Mouse (Mus musculus) stomach, embryonic 16.5 days (tissue): ENCODE measurements at regions not wholly inside any gene's neighbourhood (a gene's known extent, or its start where the extent isn't known, plus 50 kb on each side); places are given as distances from the start of the nearest gene placed in this dataset.

Experiments used
- ATAC-seq: fragments of 200-750 bp; cut with Nextera tagmentation; 2 replicates; pipeline ENCODE4 v1.8.0; 2017; ENCODE audit warnings: moderate number of reproducible peaks, moderate TSS enrichment; ENCODE audit not compliant: insufficient read depth, low FRiP score
- H3K27ac ChIP-seq: fragments of 300-500 bp; sonication (generic); 2 replicates; pipeline ENCODE4 v1.5.1; 2014; ENCODE audit warnings: low read length
- H3K27me3 ChIP-seq: fragments of 300-500 bp; sonication (generic); 2 replicates; pipeline ENCODE4 v1.6.1; 2014; ENCODE audit warnings: low read length, control low read depth, mixed read lengths; ENCODE audit not compliant: control insufficient read depth, insufficient read depth
- H3K36me3 ChIP-seq: fragments of 300-500 bp; sonication (generic); 2 replicates; pipeline ENCODE4 v1.6.1; 2014; ENCODE audit warnings: low read length; ENCODE audit not compliant: control insufficient read depth, insufficient read depth
- H3K4me1 ChIP-seq: fragments of 300-500 bp; sonication (generic); 2 replicates; pipeline ENCODE4 v1.6.1; 2014; ENCODE audit warnings: low read length, control low read depth, mixed read lengths; ENCODE audit not compliant: control insufficient read depth, insufficient read depth
- H3K4me2 ChIP-seq: fragments of 300-500 bp; sonication (generic); 2 replicates; pipeline ENCODE4 v1.6.1; 2014; ENCODE audit warnings: low read depth, low read length, mixed read lengths
- H3K4me3 ChIP-seq: fragments of 300-500 bp; sonication (generic); replicated peaks from 2 replicates; pipeline ENCODE4 v1.5.1; 2014; ENCODE audit warnings: mild to moderate bottlenecking, low read length
- H3K9ac ChIP-seq: fragments of 300-500 bp; sonication (generic); 2 replicates; pipeline ENCODE4 v1.6.1; 2014; ENCODE audit warnings: low read length
- H3K9me3 ChIP-seq: fragments of 300-500 bp; sonication (generic); replicated peaks from 2 replicates; pipeline ENCODE4 v1.6.1; 2016; ENCODE audit warnings: low read length, control low read depth; ENCODE audit not compliant: control insufficient read depth
- WGBS: fragments of 180-500 bp; shearing (Covaris S2); extraction: QIAGEN DNeasy Blood & Tissue Kit; methylation state at CpG from one replicate; pipeline ENCODE4 v1.1.7; 2014; 5-methylcytosine and 5-hydroxymethylcytosine counted together

DNA sequence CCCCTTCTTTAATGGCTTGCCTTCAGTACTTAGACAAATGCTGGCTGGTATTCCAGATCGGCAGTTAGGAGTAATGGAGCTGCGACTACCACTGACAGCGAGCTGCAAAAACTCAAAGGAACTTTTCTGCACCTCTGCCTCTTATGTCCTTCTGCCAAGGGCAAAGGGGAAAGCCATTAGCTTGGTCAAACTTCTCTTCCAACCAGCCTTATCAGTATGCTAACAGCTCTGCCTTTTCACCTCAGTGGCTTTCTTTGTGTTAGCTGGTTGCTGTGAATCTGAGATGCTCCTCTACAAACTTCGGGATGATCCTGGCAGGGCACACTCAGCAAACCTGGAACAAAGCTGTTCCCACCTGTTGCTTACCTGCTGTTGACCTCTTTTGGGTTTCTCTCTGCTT is 89.4 kb upstream of the Hs6st1 start:
- WGBS, result 32% methylated on average over 4 of the region's 4 CpGs
- H3K4me2 ChIP-seq, result no peak overlapping the region
- peaks cover 3% of the 10 kb centered on the region; the same call in 1 of the 2 replicates for H3K4me1 ChIP-seq
- no peak for ATAC-seq
- H3K4me3 ChIP-seq, result no peak overlapping the region
- no peaks in the 10 kb centered on the region for H3K9me3 ChIP-seq
- no peak overlapping the region for H3K27ac ChIP-seq
- H3K36me3 ChIP-seq, result no peaks in the 10 kb centered on the region
- H3K27me3 ChIP-seq, result no peaks in the 10 kb centered on the region
- no peak overlapping the region for H3K9ac ChIP-seq

GRCm38 (mm10) chr1:35981226-35981625 is 87.0 kb upstream of the Hs6st1 start:
- Histone ChIP-seq H3K9me3 (no peaks in the 10 kb centered on the region), H3K4me3 (no peak overlapping the region), H3K27ac (no peak overlapping the region), H3K36me3 (no peaks in the 10 kb centered on the region), H3K4me1 (no peaks in the 10 kb centered on the region), H3K27me3 (no peaks in the 10 kb centered on the region), H3K4me2 (no peak overlapping the region), H3K9ac (no peak overlapping the region)
- 87% methylated on average over 4 of the region's 4 CpGs for WGBS
- no peak for ATAC-seq

- no peaks in the 10 kb centered on the region for H3K27me3 ChIP-seq
- no peak overlapping the region for H3K27ac ChIP-seq
- 79% methylated on average over 3 of the region's 3 CpGs for WGBS
- H3K4me3 ChIP-seq, result no peak overlapping the region
- no peaks in the 10 kb centered on the region for H3K36me3 ChIP-seq
- ATAC-seq, result no peak
- H3K9ac ChIP-seq, result no peak overlapping the region
- no peaks in the 10 kb centered on the region for H3K4me1 ChIP-seq
- H3K4me2 ChIP-seq, result no peak overlapping the region
- no peaks in the 10 kb centered on the region for H3K9me3 ChIP-seq
These were observed 84.8 kb upstream of the Hs6st1 start for GRCm38 (mm10) chr1:35983361-35983760.

DNA sequence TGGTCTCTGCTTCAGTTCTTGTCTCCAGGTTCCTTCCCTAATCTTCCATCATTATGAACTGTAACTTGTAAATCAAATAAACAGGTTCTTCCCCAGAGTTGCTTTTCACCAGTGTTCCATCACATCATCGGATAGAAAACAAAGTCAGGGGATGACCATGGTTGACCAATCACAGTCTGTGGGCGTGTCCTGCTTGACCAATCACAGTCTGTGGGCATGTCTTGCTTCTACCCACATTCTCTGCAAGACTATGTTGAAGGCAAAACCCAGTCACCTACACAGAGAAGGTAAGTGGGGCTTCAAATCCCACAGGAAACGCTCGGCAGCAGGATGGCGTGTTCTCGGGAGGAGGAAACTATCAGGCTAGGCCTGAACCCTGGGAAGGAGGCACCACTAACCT is 82.9 kb upstream of the Hs6st1 start:
- H3K9me3 ChIP-seq, result peaks cover 1% of the 10 kb centered on the region; the same call in 1 of the 2 replicates
- no peaks in the 10 kb centered on the region for H3K27me3 ChIP-seq
- H3K4me3 ChIP-seq, result no peak overlapping the region
- H3K36me3 ChIP-seq, result no peaks in the 10 kb centered on the region
- H3K4me1 ChIP-seq, result no peaks in the 10 kb centered on the region
- H3K4me2 ChIP-seq, result no peak overlapping the region
- 86% methylated on average over 6 of the region's 6 CpGs for WGBS
- H3K27ac ChIP-seq, result no peak overlapping the region
- H3K9ac ChIP-seq, result no peak overlapping the region
- no peak for ATAC-seq

DNA sequence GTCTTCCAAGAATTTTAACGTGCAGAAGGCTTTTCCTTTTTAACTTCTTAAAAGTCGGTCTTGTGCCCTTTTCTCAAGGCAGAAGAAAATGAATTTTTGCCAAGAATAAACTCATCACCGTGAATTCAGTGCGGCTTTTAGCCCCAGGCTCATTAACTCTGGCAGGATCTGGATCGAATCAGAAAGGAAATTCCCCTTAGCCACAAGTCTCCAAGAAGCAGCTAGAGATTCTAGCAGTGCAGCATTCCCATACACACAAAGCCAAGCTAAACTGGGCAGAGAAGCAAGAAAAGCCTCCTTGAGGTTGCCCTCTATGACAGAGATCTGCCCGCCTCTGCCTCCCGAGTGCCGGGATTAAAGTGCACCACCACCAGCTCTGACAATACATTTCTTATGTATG is 81.5 kb upstream of the Hs6st1 start:
- Histone ChIP-seq H3K4me2 (no peak overlapping the region), H3K27ac (no peak overlapping the region), H3K4me1 (no peaks in the 10 kb centered on the region), H3K4me3 (no peak overlapping the region), H3K9me3 (peaks cover 2% of the 10 kb centered on the region; the same call in 1 of the 2 replicates), H3K9ac (no peak overlapping the region), H3K36me3 (no peaks in the 10 kb centered on the region), H3K27me3 (no peaks in the 10 kb centered on the region)
- no peak for ATAC-seq
- 69% methylated on average over 8 of the region's 8 CpGs for WGBS

DNA sequence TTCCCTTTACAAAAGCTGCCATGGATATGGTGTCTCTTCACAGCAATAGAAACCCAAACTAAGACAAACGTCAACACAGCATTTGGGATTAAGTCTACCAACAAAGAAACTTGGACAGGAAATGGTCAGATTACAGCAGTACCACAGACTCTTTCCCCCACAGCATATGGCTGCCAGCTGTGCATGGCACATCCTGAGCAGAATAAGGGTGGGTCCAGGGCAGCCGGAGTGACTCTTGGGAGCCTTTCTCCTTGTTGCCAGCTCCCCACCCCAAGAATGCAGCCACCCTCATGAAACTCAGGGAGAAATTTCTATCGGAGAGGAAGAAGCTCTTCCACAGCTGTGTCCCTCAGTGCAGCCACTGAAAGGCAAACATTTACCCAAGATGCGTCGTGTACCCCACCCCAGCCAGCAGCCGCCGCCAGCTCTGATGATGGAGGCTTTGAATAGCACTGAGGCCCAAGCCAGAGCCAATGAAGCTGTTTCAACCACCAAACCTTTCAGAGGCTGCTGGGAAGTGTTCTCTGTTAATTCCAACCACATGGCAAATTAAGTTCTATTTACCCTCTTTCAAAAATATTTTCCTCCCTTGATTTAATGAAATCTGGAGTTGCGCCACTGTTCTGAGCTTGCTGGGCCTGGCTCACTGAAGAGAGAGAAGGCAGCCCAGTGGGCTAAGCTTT is 75.8 kb upstream of the Hs6st1 start:
- no peak overlapping the region for H3K4me3 ChIP-seq
- peaks cover 2% of the 10 kb centered on the region; the same call in 1 of the 2 replicates for H3K9me3 ChIP-seq
- H3K27me3 ChIP-seq, result no peaks in the 10 kb centered on the region
- no peaks in the 10 kb centered on the region for H3K4me1 ChIP-seq
- H3K9ac ChIP-seq, result no peak overlapping the region
- WGBS, result 68% methylated on average over 8 of the region's 8 CpGs
- H3K36me3 ChIP-seq, result no peaks in the 10 kb centered on the region
- no peak overlapping the region for H3K27ac ChIP-seq
- no peak overlapping the region for H3K4me2 ChIP-seq
- no peak for ATAC-seq

DNA sequence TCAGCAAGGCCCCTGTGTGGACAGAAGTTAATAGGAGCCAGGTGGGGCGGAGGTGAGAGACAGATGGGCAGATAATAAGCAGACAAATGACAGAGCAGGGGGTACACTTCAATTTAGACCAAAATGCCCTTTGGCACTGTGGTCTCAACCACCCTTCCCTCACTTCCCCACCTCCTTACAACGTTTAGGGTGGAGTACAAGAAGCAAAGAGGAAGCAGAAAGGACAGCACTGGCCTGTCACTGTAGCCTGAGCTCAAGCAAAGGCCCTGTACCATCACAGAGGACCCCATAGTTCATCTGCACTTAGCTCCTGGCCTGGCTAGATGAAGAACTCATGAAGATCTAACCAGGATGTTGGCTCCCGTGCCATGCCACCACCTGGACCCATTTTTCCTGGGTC is 75.3 kb upstream of the Hs6st1 start:
- Histone ChIP-seq H3K36me3 (no peaks in the 10 kb centered on the region), H3K9me3 (peaks cover 2% of the 10 kb centered on the region; the same call in 1 of the 2 replicates), H3K9ac (no peak overlapping the region), H3K27me3 (no peaks in the 10 kb centered on the region), H3K4me3 (no peak overlapping the region), H3K4me2 (no peak overlapping the region), H3K4me1 (no peaks in the 10 kb centered on the region), H3K27ac (no peak overlapping the region)
- ATAC-seq, result no peak
- 59% methylated on average over 3 of the region's 3 CpGs for WGBS

DNA sequence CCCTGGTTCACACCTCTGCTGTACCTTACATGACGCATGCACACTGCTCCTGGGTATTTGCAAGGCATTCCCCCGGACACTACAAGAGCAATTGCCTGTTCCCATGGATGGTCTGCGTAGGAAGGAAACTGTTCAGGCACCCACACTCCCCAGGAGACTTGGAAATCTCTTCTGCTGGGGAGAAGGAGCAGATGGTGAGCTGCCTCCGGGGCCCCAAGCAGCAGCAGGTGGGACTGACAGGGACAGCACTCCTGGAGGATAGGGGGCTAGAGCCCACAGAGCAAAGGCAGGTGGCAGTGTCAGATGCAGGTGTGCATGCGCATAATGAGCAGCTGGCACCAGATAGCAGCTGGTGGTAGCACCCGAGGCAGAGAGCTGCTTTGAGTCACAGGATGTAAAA is 72.5 kb upstream of the Hs6st1 start:
- 70% methylated on average over 6 of the region's 6 CpGs for WGBS
- H3K27ac ChIP-seq, result no peak overlapping the region
- H3K4me3 ChIP-seq, result no peak overlapping the region
- H3K9me3 ChIP-seq, result no peaks in the 10 kb centered on the region
- no peak for ATAC-seq
- H3K27me3 ChIP-seq, result no peaks in the 10 kb centered on the region
- no peaks in the 10 kb centered on the region for H3K4me1 ChIP-seq
- H3K36me3 ChIP-seq, result no peaks in the 10 kb centered on the region
- no peak overlapping the region for H3K9ac ChIP-seq
- no peak overlapping the region for H3K4me2 ChIP-seq

DNA sequence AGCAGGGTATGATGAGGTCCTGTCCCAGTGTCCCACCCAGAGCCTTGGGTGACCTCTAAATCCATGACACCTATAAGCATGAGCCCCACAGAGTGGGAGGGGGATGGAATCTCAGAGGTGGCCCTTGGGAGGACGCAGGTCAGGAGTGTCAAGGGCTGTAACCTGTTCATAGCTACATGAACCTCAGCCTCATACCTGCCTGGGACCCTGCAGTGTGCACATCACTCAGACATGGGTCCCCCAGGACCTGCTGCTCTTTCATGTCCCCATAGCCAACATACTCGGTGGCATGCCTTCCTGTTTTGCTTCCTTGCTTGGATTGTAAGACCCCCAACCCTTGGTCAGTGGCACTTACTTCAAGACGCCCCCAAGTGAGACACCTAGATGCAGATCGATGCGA is 66.9 kb upstream of the Hs6st1 start:
- no peak for ATAC-seq
- Histone ChIP-seq H3K4me2 (no peak overlapping the region), H3K9ac (no peak overlapping the region), H3K4me1 (0 out of 2 replicates have a peak, but pooled peaks cover 2% of the 10 kb centered on the region), H3K27ac (no peak overlapping the region), H3K36me3 (no peaks in the 10 kb centered on the region), H3K27me3 (no peaks in the 10 kb centered on the region), H3K9me3 (no peaks in the 10 kb centered on the region), H3K4me3 (no peak overlapping the region)
- WGBS, result 87% methylated on average over 5 of the region's 5 CpGs
